Mouse (Mus musculus) liver, embryonic 14.5 days (tissue): ENCODE measurements at regions not wholly inside any gene's neighbourhood (a gene's known extent, or its start where the extent isn't known, plus 50 kb on each side); places are given as distances from the start of the nearest gene placed in this dataset.

ENCODE experiments used
- CTCF ChIP-seq: IDR thresholded peaks from 2 replicates; pipeline ENCODE4 v1.5.1; 2016; ENCODE audit warnings: antibody characterized with exemption, low read depth, control low read depth
- EP300 ChIP-seq: IDR thresholded peaks from 2 replicates; pipeline ENCODE4 v1.6.1; 2016; ENCODE audit warnings: antibody characterized with exemption, low read depth

DNA sequence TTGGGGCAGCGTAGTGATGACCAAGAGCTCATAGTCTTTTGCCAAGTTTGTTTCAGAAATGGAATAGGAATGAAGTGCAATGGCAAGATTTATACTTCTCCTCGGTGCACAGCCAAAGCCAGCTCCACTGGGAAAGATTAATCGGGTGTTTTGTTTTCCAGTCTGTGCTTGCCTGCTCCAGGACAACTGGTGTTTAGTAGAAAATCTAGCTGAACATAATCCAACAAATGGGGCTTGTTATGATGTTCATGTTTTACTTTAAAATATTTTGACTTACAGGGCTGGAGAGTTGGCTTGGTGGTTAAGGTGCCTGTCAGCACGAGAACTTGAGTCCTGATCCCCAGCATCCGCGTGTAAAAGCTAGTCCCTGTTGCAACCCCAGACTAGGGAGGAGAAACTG is 60.6 kb upstream of the Rfpl4b start:
- TF ChIP-seq EP300 = no peak
- no peak for TF ChIP-seq CTCF
